Mouse (Mus musculus): Measurements from ENCODE around the gene Adap2. TPM values are rescaled to one million over a fixed set of nuclear protein-coding genes. Genes with fewer than 3 reads are reported as not detected.

The Adap2 gene
- polyA plus RNA-seq, 1 experiment from 2014 or later: 101 TPM

DNA sequence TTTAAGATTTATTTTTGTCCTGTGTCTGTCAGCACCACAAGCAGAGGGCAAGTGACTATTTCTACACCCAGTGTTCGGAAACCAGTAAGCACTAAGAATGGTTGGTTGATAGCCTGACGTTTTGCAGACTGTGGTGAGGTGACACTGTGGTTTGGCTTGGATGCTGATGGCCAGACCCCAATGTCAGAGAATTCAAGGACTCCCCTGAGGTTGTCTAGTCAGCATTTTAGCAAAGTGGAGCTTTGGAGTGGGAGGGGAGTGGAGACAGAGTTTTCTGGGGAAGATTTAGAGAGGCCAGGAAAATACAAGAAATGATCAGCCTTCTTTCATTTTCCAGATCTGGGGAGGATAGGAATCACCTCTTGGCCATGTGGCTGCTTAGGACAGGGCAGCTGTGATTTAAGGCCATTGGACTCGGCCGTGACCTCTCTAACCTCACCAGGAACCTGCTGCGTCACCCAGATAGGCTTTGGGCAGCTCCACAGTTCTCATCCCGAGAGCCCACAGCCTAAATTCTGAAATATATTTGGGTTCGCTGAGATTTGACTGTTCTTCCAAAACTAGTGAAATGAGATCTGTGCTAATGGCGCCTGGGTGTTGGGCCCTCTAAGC is 4.4 kb upstream of the Adap2 start:
- H3K79me2 ChIP-seq (ENCODE audit: inconsistent target): peaks cover 4% of the 10 kb centered on the region
- H3K4me3 ChIP-seq (ENCODE audit: inconsistent target): no peak overlapping the region
- WGBS (ENCODE audit: missing documents): 89% methylated on average over 8 of the region's 8 CpGs
- no peaks in the 10 kb centered on the region for H3K36me3 ChIP-seq (ENCODE audit: inconsistent target)
- H3K27ac ChIP-seq: no peak overlapping the region

DNA sequence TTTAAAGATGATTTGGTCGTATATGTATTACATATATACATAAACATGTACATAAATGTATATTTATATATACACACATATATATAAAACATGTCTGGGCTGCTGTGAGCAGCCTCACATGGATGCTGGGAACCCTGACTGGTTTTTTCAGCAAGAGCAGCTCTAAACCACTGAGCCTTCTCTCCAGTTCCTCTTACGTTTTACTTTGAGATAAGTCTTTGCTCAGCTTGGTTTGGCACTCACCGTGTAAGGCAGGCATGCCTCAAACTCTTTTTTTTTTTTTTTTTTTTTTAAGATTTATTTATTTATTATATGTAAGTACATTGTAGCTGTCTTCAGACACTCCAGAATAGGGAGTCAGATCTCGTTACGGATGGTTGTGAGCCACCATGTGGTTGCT is 3.3 kb upstream of the Adap2 start:
- Histone ChIP-seq H3K4me3 (ENCODE audit: inconsistent target) (no peak overlapping the region), H3K36me3 (ENCODE audit: inconsistent target) (no peaks in the 10 kb centered on the region), H3K79me2 (ENCODE audit: inconsistent target) (peaks cover 15% of the 10 kb centered on the region), H3K27ac (no peak overlapping the region)
- WGBS (ENCODE audit: missing documents): 26% methylated on average over 3 of the region's 5 CpGs

DNA sequence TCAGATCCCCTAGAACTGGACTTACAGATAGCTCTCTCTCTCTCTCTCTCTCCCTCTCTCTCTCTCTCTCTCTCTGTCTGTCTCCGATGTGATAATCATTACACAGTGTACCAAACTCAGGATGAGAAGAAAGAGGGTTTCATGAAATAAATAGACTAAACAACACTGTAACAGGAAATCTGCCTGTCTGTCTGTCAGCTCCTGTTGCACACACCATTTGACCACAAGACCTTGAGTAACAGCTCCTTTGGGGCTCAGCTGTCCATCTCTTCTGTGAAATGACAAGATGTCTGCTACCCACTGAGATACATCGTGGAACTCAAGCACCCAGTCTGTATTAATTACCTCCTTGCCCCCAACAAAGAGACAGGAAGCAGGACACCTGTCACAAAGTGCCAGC is 2.4 kb upstream of the Adap2 start:
- 10% methylated on average over 2 of the region's 2 CpGs for WGBS (ENCODE audit: missing documents)
- Histone ChIP-seq H3K27ac (no peak overlapping the region), H3K4me3 (ENCODE audit: inconsistent target) (no peak overlapping the region), H3K79me2 (ENCODE audit: inconsistent target) (peaks cover 24% of the 10 kb centered on the region), H3K36me3 (ENCODE audit: inconsistent target) (no peaks in the 10 kb centered on the region)

DNA sequence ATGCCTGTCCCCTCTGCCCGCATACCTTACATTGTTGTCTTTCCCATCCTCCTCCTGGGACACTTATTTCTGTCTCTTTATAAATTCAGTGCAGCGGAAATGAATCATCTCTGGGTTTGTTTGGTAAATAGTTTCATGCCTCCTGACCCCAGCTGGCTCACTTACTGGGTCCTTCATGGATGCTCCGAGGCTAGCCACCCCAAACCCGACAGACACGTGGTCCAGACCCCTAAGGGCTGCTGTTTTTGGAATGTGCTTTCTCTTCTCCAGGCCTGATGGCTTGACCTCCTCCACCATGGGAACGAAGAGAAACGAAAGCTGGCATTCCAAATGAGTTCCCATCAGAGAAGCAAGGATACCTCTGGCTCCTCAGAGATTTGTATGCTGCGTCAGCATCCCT is 1.5 kb upstream of the Adap2 start:
- 93% methylated on average over 8 of the region's 8 CpGs for WGBS (ENCODE audit: missing documents)
- Histone ChIP-seq H3K36me3 (ENCODE audit: inconsistent target) (peaks cover 7% of the 10 kb centered on the region; the same call in 1 of the 2 replicates), H3K4me3 (ENCODE audit: inconsistent target) (no peak overlapping the region), H3K27ac (no peak overlapping the region), H3K79me2 (ENCODE audit: inconsistent target) (peaks cover 33% of the 10 kb centered on the region)

DNA sequence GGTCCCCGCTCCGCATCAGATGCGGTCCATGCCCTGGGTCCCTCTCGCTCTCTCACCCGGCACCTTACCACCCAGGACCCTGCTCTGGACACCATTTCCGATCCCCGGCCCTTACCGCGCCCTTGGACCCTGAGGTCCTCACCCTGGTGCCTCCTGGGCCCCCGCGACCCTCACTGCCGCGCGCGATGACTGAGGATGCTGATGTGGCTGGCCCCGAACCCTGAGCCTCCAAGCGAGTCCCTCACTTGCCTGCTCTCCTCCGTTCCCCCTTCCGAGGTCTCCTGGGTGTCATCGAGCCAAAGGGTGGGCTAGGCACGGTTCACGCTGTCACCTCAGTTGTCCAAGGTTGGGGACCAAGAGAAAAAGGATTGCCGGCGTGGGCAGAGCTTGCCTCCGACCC is 596 bp downstream of the Adap2 start:
- peak overlapping the region; percentile 73 for H3K4me3 ChIP-seq (ENCODE audit: inconsistent target)
- peaks cover 54% of the 10 kb centered on the region for H3K79me2 ChIP-seq (ENCODE audit: inconsistent target)
- WGBS (ENCODE audit: missing documents): 57% methylated on average over 21 of the region's 25 CpGs
- peaks cover 28% of the 10 kb centered on the region for H3K36me3 ChIP-seq (ENCODE audit: inconsistent target)
- H3K27ac ChIP-seq: peak overlapping the region; percentile 69

DNA sequence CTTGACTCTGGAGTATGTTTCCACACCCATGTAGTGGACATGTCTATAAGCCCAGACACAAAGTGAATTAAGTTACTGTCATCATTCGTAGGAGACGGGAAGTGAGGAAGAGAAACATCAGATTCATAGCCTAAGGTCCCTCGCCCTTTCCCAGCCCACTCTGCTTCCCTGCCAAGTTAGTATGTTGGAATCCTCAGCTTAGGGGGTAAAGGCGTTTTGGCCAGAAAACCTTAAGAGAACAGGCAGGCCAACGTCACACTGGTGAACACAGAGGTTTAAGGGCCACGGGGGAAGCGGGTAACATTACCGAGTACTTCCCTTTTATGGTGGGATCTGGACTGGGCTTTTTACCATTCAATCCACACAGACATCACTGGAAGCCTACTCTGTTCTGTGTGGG is 1.6 kb downstream of the Adap2 start:
- peak overlapping the region; percentile 69 for H3K27ac ChIP-seq
- H3K4me3 ChIP-seq (ENCODE audit: inconsistent target): peak overlapping the region; percentile 73
- H3K36me3 ChIP-seq (ENCODE audit: inconsistent target): peaks cover 35% of the 10 kb centered on the region
- H3K79me2 ChIP-seq (ENCODE audit: inconsistent target): peaks cover 64% of the 10 kb centered on the region
- WGBS (ENCODE audit: missing documents): 28% methylated on average over 8 of the region's 8 CpGs

DNA sequence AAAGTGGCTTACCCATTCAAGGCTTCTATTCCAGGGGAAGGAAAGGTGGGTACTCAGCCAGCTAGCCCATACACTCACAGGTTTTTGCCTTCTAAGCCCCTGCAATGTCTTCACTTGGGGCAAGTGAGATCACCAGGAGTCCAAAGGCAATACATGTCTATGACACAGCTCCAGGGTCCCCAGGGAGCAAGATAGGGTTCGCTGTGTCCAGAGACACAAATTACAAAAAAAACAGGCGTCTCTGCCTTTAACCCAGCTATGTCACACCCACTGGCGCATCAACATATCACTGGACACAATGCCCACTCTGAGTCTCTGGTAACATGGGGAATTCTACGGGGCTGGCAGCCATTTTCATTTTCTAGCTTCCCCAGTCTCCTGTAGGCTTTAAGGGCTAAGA is 2.1 kb downstream of the Adap2 start:
- WGBS (ENCODE audit: missing documents): 94% methylated on average over 4 of the region's 4 CpGs
- peak overlapping the region; percentile 69 for H3K27ac ChIP-seq
- peaks cover 69% of the 10 kb centered on the region for H3K79me2 ChIP-seq (ENCODE audit: inconsistent target)
- H3K4me3 ChIP-seq (ENCODE audit: inconsistent target): peak overlapping the region; percentile 73
- H3K36me3 ChIP-seq (ENCODE audit: inconsistent target): peaks cover 39% of the 10 kb centered on the region

DNA sequence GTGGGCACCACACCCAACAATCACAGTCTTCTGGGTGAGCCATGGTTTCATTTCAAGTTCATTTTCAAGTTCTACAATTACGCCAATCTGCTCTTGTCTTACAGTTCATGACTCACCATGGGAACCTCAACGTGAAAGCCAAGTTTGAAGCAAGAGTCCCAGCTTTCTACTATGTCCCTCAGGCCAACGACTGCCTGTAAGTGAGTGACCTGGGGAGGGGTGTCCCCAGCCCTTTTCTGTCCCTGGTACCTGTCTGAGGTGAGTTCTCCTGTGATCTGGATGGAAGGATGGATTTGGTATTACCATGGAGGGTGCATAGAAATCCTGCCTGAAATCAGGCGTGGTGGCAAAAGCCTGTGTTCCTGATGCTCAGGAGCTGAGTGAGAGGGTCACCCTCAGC is 2.9 kb downstream of the Adap2 start:
- Histone ChIP-seq H3K36me3 (ENCODE audit: inconsistent target) (peaks cover 47% of the 10 kb centered on the region), H3K4me3 (ENCODE audit: inconsistent target) (no peak overlapping the region), H3K27ac (peak overlapping the region; percentile 69; the same call in 1 of the 2 replicates), H3K79me2 (ENCODE audit: inconsistent target) (peaks cover 77% of the 10 kb centered on the region)
- 60% methylated on average over 4 of the region's 4 CpGs for WGBS (ENCODE audit: missing documents)

DNA sequence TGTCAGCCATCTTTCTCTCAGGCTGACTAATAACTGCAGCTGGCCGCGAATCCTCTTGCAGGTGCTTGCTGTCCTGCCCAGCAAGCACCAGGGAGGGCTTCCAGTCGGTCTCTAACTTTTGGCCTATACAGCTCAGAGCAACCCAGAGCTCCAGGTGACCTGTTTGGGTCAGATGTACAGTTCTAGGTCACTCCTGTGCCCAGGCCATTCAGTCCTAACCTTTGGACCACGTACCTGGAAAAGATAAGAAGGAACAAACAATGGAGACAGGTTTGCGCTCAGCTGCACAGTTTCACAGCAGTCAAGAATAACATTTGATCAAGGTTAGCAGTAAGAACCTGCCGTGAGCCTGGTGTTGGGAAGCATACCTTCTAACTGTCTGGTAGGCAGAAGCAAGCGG is 5.1 kb downstream of the Adap2 start:
- no peak overlapping the region for H3K4me3 ChIP-seq (ENCODE audit: inconsistent target)
- 94% methylated on average over 7 of the region's 7 CpGs for whole genome bisulfite sequencing (ENCODE audit: missing documents)
- peaks cover 64% of the 10 kb centered on the region for H3K36me3 ChIP-seq (ENCODE audit: inconsistent target)
- no peak overlapping the region for H3K27ac ChIP-seq
- H3K79me2 ChIP-seq (ENCODE audit: inconsistent target): peaks cover 99% of the 10 kb centered on the region

DNA sequence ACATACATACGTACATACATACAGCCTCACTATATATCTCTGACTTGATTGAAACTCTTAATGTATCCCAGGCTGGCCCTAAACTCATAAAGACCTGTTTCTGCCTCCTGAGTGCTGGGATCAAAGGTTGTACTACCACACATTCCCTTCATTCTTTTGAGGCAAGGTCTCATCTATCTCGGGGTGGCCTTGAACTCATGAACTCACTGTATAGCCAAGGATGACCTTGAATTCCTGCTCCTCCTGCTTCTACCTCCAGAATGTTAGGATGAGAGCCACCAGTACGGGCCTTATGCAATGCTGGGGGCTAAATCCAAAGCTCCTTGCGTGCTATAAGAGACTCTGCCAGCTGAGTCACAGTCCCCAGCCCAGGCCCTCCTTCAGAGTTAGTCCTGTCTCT is 7.1 kb downstream of the Adap2 start:
- H3K79me2 ChIP-seq (ENCODE audit: inconsistent target): peaks cover 100% of the 10 kb centered on the region
- H3K4me3 ChIP-seq (ENCODE audit: inconsistent target): no peak overlapping the region
- WGBS (ENCODE audit: missing documents): 98% methylated on average over 4 of the region's 4 CpGs
- H3K36me3 ChIP-seq (ENCODE audit: inconsistent target): peaks cover 78% of the 10 kb centered on the region
- H3K27ac ChIP-seq: no peak overlapping the region

DNA sequence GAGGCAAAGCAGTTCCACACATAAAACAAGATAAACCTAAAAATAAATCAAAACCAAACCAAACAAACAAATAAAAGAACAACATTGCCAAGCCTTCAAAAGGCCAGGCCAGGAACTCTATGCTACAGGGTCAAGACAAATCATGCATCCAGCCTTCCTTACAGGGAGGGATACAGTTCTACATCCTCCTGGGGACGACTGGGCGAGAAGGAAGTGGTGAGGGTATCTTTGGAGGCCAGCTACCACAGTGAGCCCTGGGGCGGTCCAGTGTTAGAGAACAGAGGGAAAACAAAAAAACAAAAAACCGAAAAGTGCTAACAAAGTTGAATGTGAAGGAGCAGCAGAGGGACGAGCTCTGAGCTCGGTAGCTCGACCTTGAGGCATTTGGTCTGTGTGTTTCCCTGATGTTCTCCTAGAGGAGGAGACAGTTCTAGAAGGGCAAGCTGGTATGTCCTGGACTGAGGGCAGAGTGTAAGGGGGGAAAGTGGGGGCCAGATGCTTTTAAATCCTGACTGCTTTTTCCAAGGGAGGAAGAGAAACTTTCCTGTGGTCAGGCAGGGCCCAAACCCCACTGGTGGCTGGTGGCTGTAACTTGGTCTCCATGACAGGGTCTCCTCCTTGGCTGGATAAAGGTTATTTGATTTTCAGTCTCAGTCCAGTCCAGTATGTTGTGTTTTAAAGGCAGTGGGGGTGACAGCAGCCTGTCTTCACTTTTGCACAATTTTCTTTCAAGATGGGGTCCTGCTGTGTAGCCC is 9.6 kb downstream of the Adap2 start:
- Histone ChIP-seq H3K79me2 (ENCODE audit: inconsistent target) (peaks cover 78% of the 10 kb centered on the region; the same call in 1 of the 2 replicates), H3K27ac (peak overlapping the region; percentile 54), H3K36me3 (ENCODE audit: inconsistent target) (peaks cover 72% of the 10 kb centered on the region), H3K4me3 (ENCODE audit: inconsistent target) (no peak overlapping the region)
- 19% methylated on average over 7 of the region's 7 CpGs for WGBS (ENCODE audit: missing documents)

DNA sequence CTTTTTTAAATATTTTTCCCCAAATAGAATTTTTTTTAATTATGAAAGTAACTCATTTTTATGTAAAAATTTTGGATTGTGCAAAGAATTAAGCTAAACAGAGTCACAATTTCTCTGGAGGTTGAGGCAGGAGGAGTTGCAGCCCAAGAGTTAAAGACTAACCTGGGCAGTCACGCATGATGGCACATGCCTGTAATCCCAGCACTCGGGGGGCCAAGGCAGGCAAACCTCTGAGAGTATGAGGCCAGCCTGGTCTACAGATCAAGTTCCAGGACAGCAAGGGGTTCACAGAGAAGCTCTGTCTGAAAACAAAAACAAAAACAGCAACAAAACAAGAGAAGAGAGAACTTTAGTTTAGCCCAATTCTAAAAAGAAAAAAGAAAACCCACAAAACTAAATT is 10.3 kb downstream of the Adap2 start:
- no peak overlapping the region for H3K4me3 ChIP-seq (ENCODE audit: inconsistent target)
- peaks cover 71% of the 10 kb centered on the region; the same call in 1 of the 2 replicates for H3K79me2 ChIP-seq (ENCODE audit: inconsistent target)
- 100% methylated on average over 2 of the region's 2 CpGs for WGBS (ENCODE audit: missing documents)
- peaks cover 66% of the 10 kb centered on the region for H3K36me3 ChIP-seq (ENCODE audit: inconsistent target)
- H3K27ac ChIP-seq: peak overlapping the region; percentile 54

DNA sequence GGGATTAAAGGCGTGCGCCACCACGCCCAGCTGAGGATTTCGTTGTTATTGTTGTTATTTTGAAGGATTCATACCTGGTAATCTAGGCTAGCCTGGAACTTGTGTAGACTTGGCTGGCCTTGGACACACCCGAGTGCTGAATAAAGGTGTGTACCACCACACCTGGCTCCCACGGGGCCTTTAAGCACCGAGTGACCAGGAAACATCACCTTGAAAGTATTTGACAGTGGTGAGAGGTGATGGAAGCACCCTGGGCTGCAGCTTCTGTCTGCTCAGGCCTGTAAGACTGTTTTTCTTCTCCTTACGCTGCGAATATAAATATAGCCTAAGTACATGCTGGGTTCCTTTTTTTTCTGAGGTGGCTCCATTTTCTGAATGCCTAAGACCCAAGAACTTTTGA is 14.2 kb downstream of the Adap2 start:
- Histone ChIP-seq H3K36me3 (ENCODE audit: inconsistent target) (peaks cover 50% of the 10 kb centered on the region), H3K79me2 (ENCODE audit: inconsistent target) (peaks cover 58% of the 10 kb centered on the region; the same call in 1 of the 2 replicates), H3K27ac (peak overlapping the region; percentile 98), H3K4me3 (ENCODE audit: inconsistent target) (no peak overlapping the region)
- WGBS (ENCODE audit: missing documents): 69% methylated on average over 9 of the region's 9 CpGs

DNA sequence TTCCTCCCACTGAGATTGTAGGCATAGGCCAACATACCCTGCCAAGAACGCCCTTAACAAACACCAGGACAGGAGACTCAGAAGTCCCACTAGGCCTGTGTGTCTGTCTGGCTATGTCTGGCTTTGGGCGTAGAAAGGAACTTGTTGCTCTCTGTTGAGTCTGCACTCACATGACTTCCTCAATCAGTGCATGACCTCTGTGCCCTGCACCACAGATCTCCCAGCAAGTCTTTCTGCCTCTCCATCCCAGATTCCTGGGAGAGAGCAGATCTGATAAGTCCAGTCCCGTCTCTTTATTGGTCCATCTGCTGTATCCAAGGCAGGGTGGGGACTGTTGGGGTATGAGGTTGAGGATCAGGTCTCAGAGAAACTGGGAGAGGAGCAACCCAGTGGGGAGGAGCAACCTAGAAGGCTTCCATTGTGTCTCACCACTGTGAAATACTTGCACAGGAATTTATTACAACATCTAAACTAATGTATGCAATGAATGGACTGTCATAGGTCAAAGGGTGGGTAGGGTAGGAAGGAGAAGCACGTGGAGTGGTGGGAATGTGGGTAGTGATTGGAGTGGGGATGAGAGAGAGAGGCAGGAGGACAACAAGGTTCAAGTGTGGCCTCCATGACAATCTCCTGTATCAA is 14.8 kb downstream of the Adap2 start:
- peaks cover 57% of the 10 kb centered on the region; the same call in 1 of the 2 replicates for H3K79me2 ChIP-seq (ENCODE audit: inconsistent target)
- H3K36me3 ChIP-seq (ENCODE audit: inconsistent target): peaks cover 48% of the 10 kb centered on the region
- peak overlapping the region; percentile 98 for H3K27ac ChIP-seq
- no peak overlapping the region for H3K4me3 ChIP-seq (ENCODE audit: inconsistent target)
- 24% methylated on average over 4 of the region's 4 CpGs for WGBS (ENCODE audit: missing documents)

DNA sequence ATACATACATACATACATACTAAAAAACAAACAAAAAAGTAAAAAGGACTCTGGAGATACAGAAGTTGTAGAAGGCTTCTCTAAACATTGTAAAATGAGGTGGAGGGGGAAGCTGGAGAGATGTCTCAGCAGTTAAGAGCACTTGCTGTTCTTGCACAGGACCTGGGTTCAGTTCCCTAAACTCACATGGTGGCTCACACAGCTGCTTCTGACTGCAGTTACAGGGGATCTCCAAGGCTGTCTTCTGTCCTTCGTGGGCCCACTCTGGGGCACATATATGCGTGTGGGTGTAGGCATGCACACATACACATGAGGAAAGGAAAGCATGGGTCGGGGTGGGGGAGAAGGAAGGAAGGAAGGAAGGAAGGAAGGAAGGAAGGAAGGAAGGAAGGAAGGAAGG is 15.7 kb downstream of the Adap2 start:
- Histone ChIP-seq H3K36me3 (ENCODE audit: inconsistent target) (peaks cover 55% of the 10 kb centered on the region), H3K4me3 (ENCODE audit: inconsistent target) (no peak overlapping the region), H3K79me2 (ENCODE audit: inconsistent target) (peaks cover 53% of the 10 kb centered on the region; the same call in 1 of the 2 replicates), H3K27ac (peak overlapping the region; percentile 98)
- WGBS (ENCODE audit: missing documents): 45% methylated on average over 2 of the region's 3 CpGs
